Mouse (Mus musculus): ENCODE results near the gene Cacng1. TPM values are rescaled to one million over a fixed set of nuclear protein-coding genes. Genes with fewer than 3 reads are reported as not detected.

Cacng1 gene
- total RNA-seq, 4 experiments from 2014 or later = 0.30 to 0.59 (median 0.37) TPM; not detected in 1

DNA sequence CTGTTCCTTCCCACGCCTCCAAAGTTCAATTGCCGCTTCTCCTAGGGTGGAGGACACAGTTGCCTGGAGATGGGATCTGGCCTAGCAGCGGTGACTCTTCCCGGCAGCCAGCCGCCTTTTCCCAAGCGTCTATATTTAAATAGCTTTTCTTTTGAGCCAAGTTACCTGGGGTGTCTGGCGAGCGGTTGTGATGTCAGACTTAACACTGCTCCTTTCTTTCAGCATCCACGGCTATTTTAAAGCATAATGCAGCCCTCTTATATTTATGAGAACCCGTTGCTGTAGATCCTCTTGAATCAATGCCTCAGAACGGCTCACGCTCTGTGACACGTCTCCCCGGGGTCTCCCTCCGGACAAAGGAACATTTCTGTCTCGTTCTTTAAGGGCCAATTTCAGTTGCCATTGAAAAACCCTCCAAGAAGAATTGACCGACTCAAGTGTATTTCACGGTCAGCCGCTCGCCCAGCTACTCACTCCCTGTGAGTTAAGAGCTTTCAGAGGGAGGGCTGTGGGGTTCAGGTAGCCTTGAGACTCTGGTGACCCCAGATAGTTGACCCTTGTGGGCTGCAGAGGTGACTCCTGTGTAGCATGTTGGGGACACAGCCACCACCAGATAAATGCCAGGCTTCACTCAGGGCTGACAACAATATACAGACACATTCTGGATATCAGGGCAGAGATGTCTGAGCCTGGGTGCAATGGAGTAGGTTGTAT lies 8.3 kb downstream of the Cacng1 start:
- DNase-seq (ENCODE audit: low spot score in 2 of 2) = no peak

DNA sequence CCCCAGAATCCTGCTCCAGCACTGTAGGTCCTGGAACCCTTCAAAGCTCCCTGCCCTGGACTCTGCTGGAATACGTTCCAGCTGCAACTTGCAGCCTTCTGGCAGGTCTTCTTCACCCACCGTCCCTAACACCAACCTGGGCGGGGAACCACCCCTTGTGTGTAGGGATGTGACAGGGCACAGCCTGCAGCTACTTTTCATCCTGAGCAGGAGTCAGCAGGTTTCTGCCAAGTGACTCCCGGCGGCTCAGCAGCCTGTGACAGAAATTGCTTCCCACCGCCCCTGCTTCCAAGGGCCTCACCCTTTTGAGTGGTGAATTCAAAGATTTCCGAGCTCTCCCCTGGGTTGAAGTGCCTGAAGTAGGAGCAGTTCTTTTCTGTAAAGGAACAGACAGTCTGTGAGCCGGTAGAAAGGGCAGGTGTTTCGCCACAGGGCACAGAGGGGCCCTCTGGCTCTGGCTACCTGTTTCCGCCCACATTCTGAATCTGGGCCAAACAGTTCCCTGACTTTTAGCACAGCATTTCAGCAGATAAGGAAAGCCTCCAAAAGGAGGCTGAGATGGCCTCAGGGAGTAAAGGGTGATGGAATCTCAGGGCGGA lies 10.7 kb downstream of the Cacng1 start:
- no peak for DNase-seq (ENCODE audit: low spot score in 2 of 2)

DNA sequence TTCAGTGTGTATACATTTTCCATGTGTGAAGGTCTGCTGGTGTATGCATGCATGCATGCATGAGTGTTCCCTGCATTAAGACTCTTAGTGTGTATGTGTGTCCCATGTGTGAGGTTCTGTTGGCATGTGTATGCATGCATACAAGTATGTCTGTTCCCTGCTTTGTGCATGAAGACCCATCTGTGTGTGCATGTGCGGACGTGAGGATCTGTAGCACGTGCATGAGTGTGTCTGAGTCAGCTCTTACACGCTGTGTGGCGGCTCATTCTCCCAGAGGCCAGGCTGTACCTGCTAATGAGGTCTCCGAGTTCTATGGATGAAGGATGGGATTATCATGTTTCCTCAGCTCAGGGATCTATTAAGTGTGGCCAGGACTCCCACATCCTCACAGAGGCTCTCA lies 11.3 kb downstream of the Cacng1 start:
- no peak for DNase-seq (ENCODE audit: low spot score in 2 of 2)

DNA sequence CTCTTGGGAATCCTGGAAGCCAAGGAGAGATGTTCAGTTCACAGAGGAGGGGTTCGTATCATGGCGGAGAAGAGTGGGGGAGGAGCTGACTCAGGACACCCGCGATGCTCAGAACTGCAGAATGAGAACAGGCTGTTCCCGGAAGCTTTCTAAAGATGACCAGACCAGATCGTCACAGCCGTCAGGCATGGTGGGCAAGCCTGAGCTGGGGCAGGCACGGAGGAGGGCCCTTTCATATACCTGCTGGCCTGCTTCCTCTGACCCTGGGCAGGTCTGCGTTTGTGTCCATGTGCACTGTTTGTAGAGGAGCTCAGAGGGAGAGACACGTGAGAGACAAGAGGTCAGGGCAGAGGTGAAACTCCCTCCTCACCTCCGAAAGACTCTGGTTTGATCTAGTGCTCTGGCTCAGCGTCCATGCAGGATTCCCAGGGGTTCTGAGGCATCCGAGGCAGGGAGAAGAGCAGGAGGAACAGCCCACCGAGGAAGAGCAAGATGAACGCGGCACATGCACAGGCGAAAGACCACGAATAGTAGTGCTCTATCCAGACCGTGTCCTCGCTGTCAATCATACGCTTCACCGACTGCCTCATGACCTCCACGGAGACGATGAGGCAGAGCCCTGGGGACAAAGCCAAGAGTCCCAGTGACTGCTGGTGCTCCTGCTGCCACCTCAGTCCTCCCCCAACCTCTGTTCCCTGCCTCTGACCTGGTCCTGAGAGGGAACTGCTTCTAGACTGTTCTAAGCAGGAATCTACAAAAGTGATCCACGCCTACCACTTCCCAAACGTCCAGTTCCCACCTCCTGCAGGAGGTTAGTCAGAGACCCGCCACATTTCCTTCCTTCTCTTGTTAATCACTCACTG lies 12.8 kb downstream of the Cacng1 start:
- DNase-seq (ENCODE audit: low spot score in 2 of 2) = no peak

DNA sequence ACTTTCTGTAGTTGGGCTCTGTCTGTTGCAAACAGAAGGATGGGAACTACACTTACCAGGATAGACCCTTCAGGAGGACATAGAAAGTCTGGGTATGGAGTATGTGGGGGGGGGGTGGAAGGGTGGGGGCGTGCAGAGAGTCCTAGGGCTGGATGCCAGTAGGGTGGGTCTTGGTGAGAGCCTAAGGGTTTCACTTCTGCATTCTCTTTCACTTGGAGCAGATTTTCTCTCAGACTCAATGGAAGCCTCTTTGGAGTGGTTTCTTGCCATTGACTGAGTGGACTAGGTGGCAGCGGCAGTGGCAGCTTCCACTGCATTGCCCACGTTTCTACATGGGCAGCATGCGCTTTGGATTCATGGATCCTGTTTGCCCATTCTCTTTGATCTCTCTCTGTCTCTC lies 16.4 kb downstream of the Cacng1 start:
- DNase-seq (ENCODE audit: low spot score in 2 of 2) = no peak

DNA sequence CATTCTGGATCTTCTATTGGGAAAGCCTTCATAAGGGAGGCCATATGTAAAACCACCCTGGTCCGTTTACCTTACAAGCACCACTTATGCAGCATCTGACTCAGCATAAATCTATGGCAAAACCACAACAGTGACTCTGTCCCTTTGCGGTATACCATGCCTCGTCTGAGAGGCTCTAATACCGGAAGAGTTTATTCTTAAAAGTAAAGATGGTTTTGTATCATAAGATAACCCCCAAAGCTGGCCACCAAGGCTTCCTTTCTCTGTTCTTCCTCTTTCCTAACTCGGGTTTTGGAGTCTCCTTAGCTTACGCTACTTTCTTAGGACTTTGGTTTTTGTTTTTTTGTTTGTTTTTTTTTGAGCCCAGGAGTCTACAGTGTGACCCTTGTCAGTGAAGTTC lies 23.0 kb downstream of the Cacng1 start:
- no peak for DNase-seq (ENCODE audit: low spot score in 2 of 2)

DNA sequence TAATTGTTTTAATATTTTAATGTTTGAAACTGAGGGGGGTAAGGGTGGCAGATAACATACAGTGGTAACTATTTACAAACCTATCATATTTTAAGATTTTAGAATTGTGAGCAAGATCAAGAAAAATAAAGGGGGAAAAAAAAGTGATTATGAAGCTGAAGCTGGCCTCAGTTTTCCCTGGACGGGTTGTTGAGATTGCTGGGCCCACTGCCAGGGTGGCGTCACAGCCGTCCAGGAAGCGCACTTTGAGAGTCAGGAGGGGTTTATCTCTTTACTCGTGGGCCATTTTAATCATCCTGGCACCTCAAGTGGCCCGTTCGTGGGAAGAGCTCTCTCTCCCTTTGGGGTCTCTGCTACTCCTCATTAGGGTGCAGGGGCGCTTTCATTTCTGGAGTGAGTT lies 24.8 kb downstream of the Cacng1 start:
- DNase-seq (ENCODE audit: low spot score in 2 of 2) = no peak

DNA sequence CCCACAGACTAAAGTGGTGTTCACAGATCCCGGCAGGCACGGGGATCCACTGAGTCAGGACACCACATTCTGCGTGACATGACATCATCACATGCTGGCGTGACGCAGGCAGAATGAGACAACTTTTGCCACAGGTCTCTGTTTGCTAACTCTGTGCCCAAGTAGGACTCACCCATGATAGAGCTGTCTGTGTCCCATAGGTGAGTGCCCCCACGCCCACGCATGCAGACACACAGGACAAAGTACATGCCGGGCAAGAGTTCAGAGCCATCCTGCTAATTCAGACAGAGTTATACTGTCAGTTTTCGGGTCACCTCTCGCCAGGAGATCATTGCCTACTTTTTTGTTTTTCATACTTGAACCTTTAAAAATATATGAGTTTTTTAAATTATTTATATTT lies 27.8 kb downstream of the Cacng1 start:
- DNase-seq (ENCODE audit: low spot score in 2 of 2) = no peak

DNA sequence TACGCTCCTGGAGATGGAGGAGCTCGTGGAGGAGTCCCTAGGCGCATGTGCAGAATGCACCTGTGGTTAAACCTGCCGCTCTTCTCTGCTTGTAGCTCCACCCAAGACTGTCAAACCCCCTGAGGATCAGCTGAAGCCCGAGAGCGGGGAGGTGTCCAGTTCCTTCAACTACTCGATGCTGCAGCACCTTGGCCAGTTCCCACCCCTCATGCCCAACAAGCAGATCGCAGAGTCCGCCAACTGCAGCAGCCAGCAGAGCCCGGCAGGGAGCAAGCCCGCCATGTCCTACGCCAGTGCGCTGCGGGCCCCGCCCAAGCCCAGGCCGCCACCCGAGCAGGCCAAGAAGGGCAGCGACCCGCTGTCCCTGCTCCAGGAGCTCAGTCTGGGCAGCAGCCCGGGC lies 30.0 kb downstream of the Cacng1 start:
- no peak for DNase-seq (ENCODE audit: low spot score in 2 of 2)

DNA sequence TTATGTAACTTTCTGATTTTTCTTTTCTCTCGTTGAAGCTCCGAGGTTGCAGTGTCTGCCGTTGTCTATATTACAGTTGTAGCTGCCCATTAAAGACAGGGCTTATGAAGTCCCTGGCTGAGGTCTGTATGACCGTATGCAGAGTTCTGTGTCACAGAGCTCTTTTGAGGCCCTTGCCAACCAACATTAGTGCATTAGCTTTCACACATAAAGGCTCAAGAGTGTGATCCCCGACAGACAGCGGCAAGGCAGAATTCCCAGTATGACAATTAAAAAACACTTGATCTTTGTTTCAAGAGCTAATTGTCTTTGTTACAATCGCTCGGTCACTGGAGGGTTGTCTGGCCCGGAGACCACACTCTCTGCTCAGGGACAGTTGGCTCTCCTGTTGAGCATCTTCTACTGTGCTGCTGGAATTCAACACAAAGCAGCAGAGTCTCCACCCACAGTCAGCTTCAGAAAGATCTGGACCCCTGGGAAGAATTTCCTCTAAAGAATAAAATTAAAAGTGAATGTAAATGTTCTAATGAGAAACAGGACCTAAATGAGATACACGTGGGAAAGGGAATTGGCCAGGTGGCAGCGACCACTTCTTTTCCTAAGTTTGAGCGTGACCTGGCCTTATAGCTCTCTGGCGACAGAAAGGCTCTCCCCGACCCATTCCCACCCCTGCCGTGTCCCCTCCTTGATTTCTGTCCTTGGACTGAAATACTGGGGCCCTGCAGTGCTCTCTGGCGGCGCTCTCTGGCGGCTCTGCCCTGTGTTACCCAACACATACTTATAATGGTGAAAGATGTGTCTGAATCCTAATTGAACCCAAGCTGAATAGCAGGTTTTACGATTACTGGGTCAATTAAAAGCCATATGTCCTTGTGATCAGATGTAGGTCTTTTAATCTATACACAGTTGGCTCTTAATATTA lies 32.5 kb downstream of the Cacng1 start:
- DNase-seq (ENCODE audit: low spot score in 2 of 2) = no peak

DNA sequence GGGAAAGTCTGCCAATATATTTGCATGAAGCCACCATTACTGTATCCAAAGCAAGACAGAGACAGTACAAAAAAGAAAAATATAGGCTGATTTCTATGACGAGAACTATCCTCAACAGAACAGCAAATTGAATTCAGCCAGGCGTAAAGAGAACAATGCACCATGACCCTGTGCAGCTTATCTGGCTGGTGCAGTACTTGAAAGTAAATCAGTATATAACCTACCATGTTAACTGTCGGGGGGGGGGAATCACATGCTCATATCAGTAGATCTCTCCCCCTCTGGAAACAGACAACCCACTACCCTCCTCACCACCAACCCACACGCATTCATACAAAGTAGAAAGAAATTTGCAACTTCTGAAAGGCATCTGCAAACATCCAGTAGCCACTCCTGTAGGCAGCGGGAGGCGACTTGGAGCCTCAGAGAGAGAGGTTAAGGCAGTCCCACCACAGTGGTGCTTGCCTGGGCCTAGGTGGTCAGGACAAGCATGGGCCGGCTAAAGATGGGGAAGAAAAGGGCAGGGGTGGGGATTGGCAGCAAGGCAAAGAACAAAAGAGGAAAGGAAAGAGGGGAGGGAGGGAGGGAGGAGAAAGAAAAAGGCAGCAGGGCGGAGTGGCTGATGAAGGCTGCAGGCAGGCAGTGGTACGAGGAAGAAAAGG lies 33.5 kb downstream of the Cacng1 start:
- DNase-seq (ENCODE audit: low spot score in 2 of 2) = no peak

DNA sequence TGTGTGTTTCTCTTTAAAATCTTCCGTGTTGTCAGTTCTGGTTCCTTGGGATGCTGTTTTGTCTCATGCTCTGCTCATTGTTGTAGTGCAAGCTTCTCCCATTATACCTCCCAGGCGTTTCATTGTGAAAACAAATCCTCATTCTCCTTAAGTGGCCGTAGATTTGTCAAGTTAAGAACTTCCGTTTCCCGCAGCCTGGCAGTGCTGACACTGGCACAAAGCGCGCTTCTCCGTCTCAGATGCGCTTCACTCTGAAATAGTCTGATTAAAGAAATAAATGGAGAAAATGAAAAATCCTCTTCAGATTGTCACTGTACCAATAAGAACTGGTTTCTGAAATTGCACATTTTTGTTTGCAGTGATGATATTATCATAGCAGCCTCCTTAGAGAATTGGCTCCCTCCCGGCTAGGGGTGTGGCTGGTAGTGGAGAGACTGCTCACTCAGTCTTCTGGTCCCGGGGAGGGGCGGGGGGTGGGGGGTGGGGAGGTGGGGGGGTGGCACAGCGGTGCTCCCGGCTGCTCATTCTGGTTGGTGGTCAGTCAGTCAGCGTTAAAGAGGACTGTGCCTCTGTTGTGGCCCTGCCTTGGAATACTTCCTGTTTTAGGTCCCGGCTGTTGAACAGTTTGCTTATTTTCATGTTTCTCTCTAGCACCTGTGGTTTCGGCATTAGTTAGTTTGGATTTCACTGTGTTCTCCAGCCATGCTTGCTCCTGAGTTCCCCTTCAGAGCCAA lies 39.9 kb downstream of the Cacng1 start:
- DNase-seq (ENCODE audit: low spot score in 2 of 2) = no peak

DNA sequence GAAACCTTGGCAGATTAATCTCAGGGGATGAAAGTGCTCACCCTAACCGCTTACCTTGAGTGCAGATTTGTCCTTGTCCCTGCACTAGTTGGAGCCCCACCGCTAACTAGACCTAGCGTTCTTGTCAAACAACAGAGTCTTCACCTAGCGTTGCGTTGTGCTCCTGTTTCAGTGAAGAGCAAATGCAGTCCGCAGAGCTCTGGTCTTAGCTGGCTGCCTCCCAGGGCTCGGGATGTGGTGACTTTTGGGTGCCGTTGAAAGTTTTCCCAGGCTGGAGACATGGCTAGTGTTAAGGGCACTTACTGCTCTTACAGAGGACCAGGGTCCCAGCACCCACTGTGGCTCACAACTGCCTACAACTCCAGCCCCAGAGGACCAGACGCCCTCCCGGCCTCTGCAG lies 41.1 kb downstream of the Cacng1 start:
- no peak for DNase-seq (ENCODE audit: low spot score in 2 of 2)

DNA sequence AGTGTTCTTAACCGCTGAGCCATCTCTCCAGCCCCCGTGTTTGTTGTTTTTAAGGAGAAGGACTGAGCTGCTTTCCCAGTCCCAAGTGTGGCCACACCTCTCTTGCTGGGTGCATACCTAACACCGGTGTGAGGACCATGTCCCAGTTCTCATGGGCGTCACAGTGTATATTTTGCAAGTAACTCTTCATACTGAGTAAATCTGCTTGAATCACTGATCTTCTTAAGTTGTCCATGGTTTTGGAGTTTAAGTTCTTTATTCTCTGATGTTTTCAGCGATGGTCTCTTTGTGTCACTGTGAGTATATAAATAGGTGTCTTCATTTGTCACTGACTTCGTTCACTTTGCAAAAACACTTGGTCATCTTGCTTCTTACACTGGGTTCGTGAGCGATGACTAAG lies 41.7 kb downstream of the Cacng1 start:
- no peak for DNase-seq (ENCODE audit: low spot score in 2 of 2)

DNA sequence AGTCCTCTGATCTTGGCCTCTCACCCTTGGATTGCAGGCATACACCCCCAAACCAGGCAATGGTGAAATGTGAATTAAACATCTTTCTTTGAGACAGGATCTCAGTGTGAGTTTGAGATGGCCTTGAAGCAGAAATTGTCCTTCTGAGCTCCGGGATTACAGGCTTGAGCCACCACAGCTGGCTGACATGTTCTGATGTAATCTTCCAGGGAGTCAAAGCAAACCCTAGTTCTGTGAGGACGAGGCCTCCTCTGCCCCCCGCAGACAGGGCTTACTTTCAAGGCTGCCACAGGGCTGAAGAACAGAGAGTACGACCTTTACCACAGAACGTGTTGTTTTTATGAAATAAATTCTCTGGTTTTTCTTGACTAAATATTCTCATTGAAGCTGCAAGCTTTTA lies 42.3 kb downstream of the Cacng1 start:
- DNase-seq (ENCODE audit: low spot score in 2 of 2) = no peak

DNA sequence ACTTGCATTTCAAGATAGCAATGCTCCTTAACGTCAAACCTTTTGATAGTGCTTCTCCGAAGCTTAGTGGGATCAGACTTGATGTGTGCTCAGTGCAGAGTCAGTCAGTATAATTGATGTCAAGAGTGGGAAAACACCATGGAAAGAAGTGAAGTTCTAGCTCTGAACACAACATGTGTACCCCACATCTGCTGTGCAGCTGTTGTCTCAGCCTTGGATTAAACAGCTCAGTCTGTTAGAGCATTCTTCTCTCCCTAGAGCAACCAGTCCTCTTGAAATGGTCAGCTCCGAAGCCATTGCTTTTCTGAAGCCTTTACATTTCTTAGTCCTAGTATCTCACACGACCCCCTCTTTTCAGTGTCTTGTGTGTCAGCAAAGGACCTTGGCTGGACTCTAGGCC lies 47.3 kb downstream of the Cacng1 start:
- DNase-seq (ENCODE audit: low spot score in 2 of 2) = no peak

DNA sequence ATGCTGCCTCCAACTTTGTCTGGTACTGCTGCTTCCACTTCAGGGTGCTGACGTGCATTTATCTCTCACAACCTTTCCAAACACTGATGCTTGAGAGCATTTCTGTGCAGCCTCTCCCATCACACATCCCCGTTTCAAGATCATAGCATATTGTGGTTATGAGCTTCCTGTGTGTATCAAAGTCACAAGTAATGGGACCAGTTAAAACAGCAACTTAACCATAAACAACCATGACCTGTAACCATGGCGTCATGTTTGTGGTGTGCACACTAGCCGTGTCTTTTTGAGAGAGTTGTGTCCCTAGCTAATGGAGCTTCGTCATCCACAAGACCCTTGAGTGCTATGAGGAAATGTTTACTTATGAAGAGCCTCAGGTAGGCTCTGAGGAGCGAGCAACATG lies 48.1 kb downstream of the Cacng1 start:
- no peak for DNase-seq (ENCODE audit: low spot score in 2 of 2)

DNA sequence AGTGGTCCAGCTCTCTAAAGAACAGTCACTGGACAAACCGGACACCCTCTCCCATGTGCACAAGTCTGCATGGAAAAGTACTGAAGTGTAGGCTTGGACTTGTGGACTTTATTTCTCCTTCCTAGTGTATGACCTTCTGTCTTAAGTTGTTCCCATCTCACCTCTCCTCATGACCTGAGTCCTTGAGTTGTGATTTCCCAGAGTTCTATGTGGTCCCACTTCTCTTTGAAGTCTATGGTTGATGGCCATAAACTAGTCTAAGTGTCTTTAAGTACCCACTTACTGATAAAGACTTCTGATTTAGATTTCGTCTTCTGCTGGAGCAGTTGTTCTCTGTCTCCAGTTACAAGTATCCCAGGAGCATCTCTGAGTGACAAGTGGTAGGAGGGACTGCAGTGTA lies 48.8 kb downstream of the Cacng1 start:
- DNase-seq (ENCODE audit: low spot score in 2 of 2) = no peak

DNA sequence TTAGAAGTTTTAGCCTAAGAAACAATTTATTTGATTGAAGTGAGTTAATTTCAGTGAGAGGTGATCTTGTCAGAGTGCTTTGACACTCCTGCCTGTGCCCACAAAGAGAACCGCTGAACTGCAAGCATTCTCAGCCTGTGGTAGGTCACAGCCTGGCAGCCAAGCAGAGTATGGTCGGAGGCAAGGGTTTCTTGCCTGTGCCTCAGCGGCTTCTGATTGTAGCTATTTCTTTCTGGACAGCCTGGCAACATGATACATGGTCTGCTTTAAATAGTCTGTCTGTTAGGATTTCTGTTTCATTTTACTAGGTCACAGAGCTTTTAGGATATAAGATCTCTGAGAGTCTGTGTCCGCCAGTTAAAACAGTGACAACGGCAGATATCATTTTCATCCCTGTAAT lies 53.7 kb downstream of the Cacng1 start:
- DNase-seq (ENCODE audit: low spot score in 2 of 2) = no peak

DNA sequence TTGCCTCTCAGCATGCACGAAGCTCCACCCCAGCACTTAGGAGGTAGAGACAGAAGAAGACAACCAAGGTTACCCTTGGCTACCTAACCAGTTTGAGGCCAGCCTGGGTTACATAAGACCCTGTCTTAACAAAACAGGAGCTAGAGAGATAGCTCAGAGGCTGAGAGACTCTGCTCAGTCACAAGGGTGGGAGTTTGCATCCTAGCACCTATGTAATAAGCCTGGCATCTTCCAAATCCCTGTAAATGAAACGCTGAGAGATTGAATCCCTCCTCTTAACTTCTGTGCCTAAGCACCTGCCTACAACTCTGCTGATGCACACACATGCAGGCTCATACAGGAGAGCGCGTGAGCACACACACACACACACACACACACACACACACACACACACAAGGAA lies 55.9 kb downstream of the Cacng1 start:
- no peak for DNase-seq (ENCODE audit: low spot score in 2 of 2)

Measured in left cerebral cortex, adult 8-10 months (tissue).